ENCODE assay signal across 9 mouse cellular contexts in genomic region chr8:84065037-84065436, GRCm38 (mm10). TPM values are rescaled to one million over a fixed set of nuclear protein-coding genes. Genes with fewer than 3 reads are reported as not detected.
DNase-seq lines count a peak whose midpoint lies in the region; ATAC-seq and TF ChIP-seq lines count a peak whose summit lies in the region.
"Had no signal": no experiment of that assay in that cellular context is flagged by ENCODE, and none has a peak within 500 bp of the region (broad histone marks: within the 10 kb centered on the region; RNA-seq: fewer than 3 reads in every experiment).

Gene Gm10643, minus strand, starts transcription at chr8:84065137.

- TF ChIP-seq CTCF in cortical plate, adult 2 months (IDR thresholded peaks at IDR 0.05; ENCODE audit: extremely low read depth, insufficient read depth, low read length) = no peak

- 92% methylated on average over 1 of the region's 1 CpGs for WGBS in kidney, embryonic 16.5 days
- 89% methylated on average over 1 of the region's 1 CpGs for WGBS in hindbrain, embryonic 15.5 days
- 97% methylated on average over 1 of the region's 1 CpGs for WGBS in midbrain, embryonic 15.5 days

- ATAC-seq in kidney, embryonic 16.5 days (ENCODE audit: low FRiP score, low TSS enrichment) = no peak
- no peak for ATAC-seq in hindbrain, embryonic 15.5 days (ENCODE audit: low FRiP score, low read depth)
- no peak for ATAC-seq in midbrain, embryonic 15.5 days (replicated peaks)
- ATAC-seq in erythroid progenitor cell, adult 5-6 weeks (replicated peaks; ENCODE audit: low FRiP score, poor library complexity, severe bottlenecking) = no peak

- no peaks in the 10 kb centered on the region for H3K27me3 ChIP-seq in kidney, embryonic 16.5 days (ENCODE audit: insufficient read depth, low read length)
- no peaks in the 10 kb centered on the region for H3K27me3 ChIP-seq in hindbrain, embryonic 15.5 days
- H3K27me3 ChIP-seq in midbrain, embryonic 15.5 days (replicated peaks) = no peaks in the 10 kb centered on the region

- H3K4me1 ChIP-seq in kidney, embryonic 16.5 days (ENCODE audit: insufficient read depth, low read length) = peaks cover 32% of the 10 kb centered on the region
- H3K4me1 ChIP-seq in cortical plate, adult 2 months (ENCODE audit: control insufficient read depth, insufficient read depth, low read length) = peaks cover 9% of the 10 kb centered on the region
- peaks cover 34% of the 10 kb centered on the region for H3K4me1 ChIP-seq in hindbrain, embryonic 15.5 days (replicated peaks)
- H3K4me1 ChIP-seq in midbrain, embryonic 15.5 days = peaks cover 33% of the 10 kb centered on the region

- peak within 1 kb of the TSS; percentile 88 for H3K4me2 ChIP-seq in kidney, embryonic 16.5 days (replicated peaks; ENCODE audit: low read depth, low read length)
- peak within 1 kb of the TSS; percentile 87 for H3K4me2 ChIP-seq in hindbrain, embryonic 15.5 days
- peak within 1 kb of the TSS; percentile 90 for H3K4me2 ChIP-seq in midbrain, embryonic 15.5 days

- no peaks in the 10 kb centered on the region for H3K9me3 ChIP-seq in kidney, embryonic 16.5 days (ENCODE audit: low read length)
- no peaks in the 10 kb centered on the region for H3K9me3 ChIP-seq in hindbrain, embryonic 15.5 days
- no peaks in the 10 kb centered on the region for H3K9me3 ChIP-seq in midbrain, embryonic 15.5 days

- peak within 1 kb of the TSS; percentile 66 for H3K4me3 ChIP-seq in kidney, embryonic 16.5 days (ENCODE audit: low read length)
- peak within 1 kb of the TSS; percentile 42 for H3K4me3 ChIP-seq in cortical plate, adult 2 months (ENCODE audit: insufficient read depth, low read length)
- H3K4me3 ChIP-seq in hindbrain, embryonic 15.5 days = peak within 1 kb of the TSS; percentile 78
- H3K4me3 ChIP-seq in midbrain, embryonic 15.5 days = peak within 1 kb of the TSS; percentile 85

- no peak for DNase-seq in kidney, postnatal 25 days
- no peak for DNase-seq in layer of hippocampus, postnatal 10 days (ENCODE audit: low spot score in 2 of 2)
- no peak for DNase-seq in ovary, postnatal 14 days (ENCODE audit: low spot score)
- DNase-seq: right cerebral cortex, postnatal 14 days had no signal

- H3K36me3 ChIP-seq in kidney, embryonic 16.5 days (ENCODE audit: insufficient read depth, low read length) = no peaks in the 10 kb centered on the region
- H3K36me3 ChIP-seq in hindbrain, embryonic 15.5 days = no peaks in the 10 kb centered on the region
- H3K36me3 ChIP-seq in midbrain, embryonic 15.5 days (replicated peaks) = no peaks in the 10 kb centered on the region

- no peak for TF ChIP-seq POLR2A in cortical plate, adult 2 months (IDR thresholded peaks at IDR 0.05; ENCODE audit: extremely low read depth, insufficient read depth, low read length)

- peak within 1 kb of the TSS; percentile 81 for H3K9ac ChIP-seq in kidney, embryonic 16.5 days (replicated peaks; ENCODE audit: low read length)
- H3K9ac ChIP-seq in hindbrain, embryonic 15.5 days = peak within 1 kb of the TSS; percentile 77
- peak within 1 kb of the TSS; percentile 69 for H3K9ac ChIP-seq in midbrain, embryonic 15.5 days

- H3K27ac ChIP-seq in kidney, embryonic 16.5 days (ENCODE audit: low read length) = peak within 1 kb of the TSS; percentile 93
- H3K27ac ChIP-seq in cortical plate, adult 2 months (ENCODE audit: insufficient read depth, low read length) = 0 out of 2 replicates have a peak within 1 kb of the TSS, but pooled peaks have one; percentile 0
- H3K27ac ChIP-seq in hindbrain, embryonic 15.5 days (replicated peaks) = peak within 1 kb of the TSS; percentile 81
- H3K27ac ChIP-seq in midbrain, embryonic 15.5 days = peak within 1 kb of the TSS; percentile 82

RNA-seq across cellular contexts. Expression of gene Gm10643, which starts in this region (rescaled TPM):
- polyA plus RNA-seq in kidney, embryonic 16.5 days (2015; fragmentation: Nextera tagmentation; extraction: Ambion mirVana) = 1.2 TPM in 2 replicates
- 3.6 and 3.7 TPM in 2 replicates for polyA plus RNA-seq in cortical plate, adult 2 months (2012; rRNA removed)
- 0.92 and 1.4 TPM in 2 replicates for polyA plus RNA-seq in hindbrain, embryonic 15.5 days (2015; fragmentation: Nextera tagmentation; extraction: Ambion mirVana)
- polyA plus RNA-seq in midbrain, embryonic 15.5 days (2015; fragmentation: Nextera tagmentation; extraction: Ambion mirVana) = 1.0 and 1.4 TPM in 2 replicates
- 1 to 10 TPM; 3.0 to 5.3 TPM for total RNA-seq in layer of hippocampus, postnatal 10 days (2021)
- 1.1 TPM in 1 of 2 replicates, not detected in the other for total RNA-seq in erythroid progenitor cell, adult 5-6 weeks (2015; ENCODE audit: low replicate concordance)
- total RNA-seq in erythroid progenitor cell, adult 5-6 weeks (2017; ENCODE audit: low replicate concordance) = 0.77 and 1.2 TPM in 2 replicates

Comparison
In these comparisons a context has a peak if more than half of its experiments do, and no peak if none do; other contexts are left out.
1. H3K27ac ChIP-seq: peak in every context shown above with its lines; median percentile 93 in kidney, embryonic 16.5 days; 82 in midbrain, embryonic 15.5 days; 81 in hindbrain, embryonic 15.5 days; 0 in cortical plate, adult 2 months.